Mouse (Mus musculus): ENCODE results near the gene Gm49601. TPM values are rescaled to one million over a fixed set of nuclear protein-coding genes. Genes with fewer than 3 reads are reported as not detected.

Gene Gm49601
- total and polyA plus RNA-seq, 2 experiments from 2014 or later: 4.9 to 33.4 TPM

- peak overlapping the region; percentile 67 for H3K4me2 ChIP-seq (ENCODE audit: low read depth)
- H3K27ac ChIP-seq (ENCODE audit: low read depth, low read length): no peak overlapping the region
- H3K4me3 ChIP-seq (ENCODE audit: low read depth, low read length): peak overlapping the region; percentile 32
- H3K9ac ChIP-seq: peak overlapping the region; percentile 37; the same call in 1 of the 2 replicates
- DNase-seq (peak; percentile 74), ATAC-seq (peak; percentile 44)
- H3K36me3 ChIP-seq (ENCODE audit: insufficient read depth): peaks cover 44% of the 10 kb centered on the region
- no peak for TF ChIP-seq CTCF (IDR thresholded peaks at IDR 0.05; ENCODE audit: low read depth)
- no peaks in the 10 kb centered on the region for H3K9me3 ChIP-seq (ENCODE audit: low read length)
- peaks cover 2% of the 10 kb centered on the region; the same call in 1 of the 2 replicates for H3K4me1 ChIP-seq (ENCODE audit: insufficient read depth)
- peaks cover 22% of the 10 kb centered on the region for H3K27me3 ChIP-seq (ENCODE audit: insufficient read depth, low read length)
- whole genome bisulfite sequencing: 6% methylated on average over 72 of the region's 74 CpGs
Observed at GRCm38 (mm10) chr16:18620601-18621361, 5.4 kb downstream of the Gm49601 start.

- H3K4me1 ChIP-seq (ENCODE audit: insufficient read depth): no peaks in the 10 kb centered on the region
- 0 out of 2 replicates have a peak overlapping the region, but pooled peaks have one; percentile 32 for H3K4me3 ChIP-seq (ENCODE audit: low read depth, low read length)
- DNase-seq (no peak), ATAC-seq (peak; percentile 7; the same call in 1 of the 2 replicates)
- TF ChIP-seq CTCF (IDR thresholded peaks at IDR 0.05; ENCODE audit: low read depth): no peak
- no peak overlapping the region for H3K27ac ChIP-seq (ENCODE audit: low read depth, low read length)
- H3K27me3 ChIP-seq (ENCODE audit: insufficient read depth, low read length): peaks cover 22% of the 10 kb centered on the region
- H3K9ac ChIP-seq: 0 out of 2 replicates have a peak overlapping the region, but pooled peaks have one; percentile 37
- H3K36me3 ChIP-seq (ENCODE audit: insufficient read depth): peaks cover 42% of the 10 kb centered on the region
- H3K9me3 ChIP-seq (ENCODE audit: low read length): no peaks in the 10 kb centered on the region
- WGBS: 22% methylated on average over 6 of the region's 6 CpGs
- peak overlapping the region; percentile 67; the same call in 1 of the 2 replicates for H3K4me2 ChIP-seq (ENCODE audit: low read depth)
Observed at GRCm38 (mm10) chr16:18620201-18620600, 6.0 kb downstream of the Gm49601 start.

- H3K9ac ChIP-seq: no peak overlapping the region
- no peaks in the 10 kb centered on the region for H3K4me1 ChIP-seq (ENCODE audit: insufficient read depth)
- WGBS: 63% methylated on average over 4 of the region's 4 CpGs
- H3K4me2 ChIP-seq (ENCODE audit: low read depth): no peak overlapping the region
- TF ChIP-seq CTCF (IDR thresholded peaks at IDR 0.05; ENCODE audit: low read depth): no peak
- ATAC-seq: no peak
- DNase-seq: no peak
- H3K27me3 ChIP-seq (ENCODE audit: insufficient read depth, low read length): peaks cover 22% of the 10 kb centered on the region
- no peak overlapping the region for H3K4me3 ChIP-seq (ENCODE audit: low read depth, low read length)
- peaks cover 31% of the 10 kb centered on the region for H3K36me3 ChIP-seq (ENCODE audit: insufficient read depth)
- H3K9me3 ChIP-seq (ENCODE audit: low read length): no peaks in the 10 kb centered on the region
- H3K27ac ChIP-seq (ENCODE audit: low read depth, low read length): no peak overlapping the region
Observed at GRCm38 (mm10) chr16:18619110-18619509, 7.1 kb downstream of the Gm49601 start.

- ATAC-seq (no peak), DNase-seq (no peak)
- TF ChIP-seq CTCF (IDR thresholded peaks at IDR 0.05; ENCODE audit: low read depth): no peak
- Histone ChIP-seq H3K27me3 (ENCODE audit: insufficient read depth, low read length) (peaks cover 18% of the 10 kb centered on the region), H3K9me3 (ENCODE audit: low read length) (no peaks in the 10 kb centered on the region), H3K9ac (no peak overlapping the region), H3K36me3 (ENCODE audit: insufficient read depth) (peaks cover 23% of the 10 kb centered on the region), H3K4me3 (ENCODE audit: low read depth, low read length) (no peak overlapping the region), H3K27ac (ENCODE audit: low read depth, low read length) (no peak overlapping the region), H3K4me1 (ENCODE audit: insufficient read depth) (no peaks in the 10 kb centered on the region), H3K4me2 (ENCODE audit: low read depth) (no peak overlapping the region)
- WGBS: 60% methylated on average over 2 of the region's 2 CpGs
Observed at GRCm38 (mm10) chr16:18618297-18618696, 7.9 kb downstream of the Gm49601 start.

- H3K4me1 ChIP-seq (ENCODE audit: insufficient read depth): no peaks in the 10 kb centered on the region
- peak; percentile 95 for TF ChIP-seq CTCF (IDR thresholded peaks at IDR 0.05; ENCODE audit: low read depth)
- H3K9me3 ChIP-seq (ENCODE audit: low read length): no peaks in the 10 kb centered on the region
- H3K4me3 ChIP-seq (ENCODE audit: low read depth, low read length): peak overlapping the region; percentile 24
- H3K9ac ChIP-seq: peak overlapping the region; percentile 10
- DNase-seq (peak; percentile 95), ATAC-seq (peak; percentile 70)
- WGBS: 2% methylated on average over 27 of the region's 27 CpGs
- peaks cover 15% of the 10 kb centered on the region for H3K36me3 ChIP-seq (ENCODE audit: insufficient read depth)
- H3K27me3 ChIP-seq (ENCODE audit: insufficient read depth, low read length): peaks cover 10% of the 10 kb centered on the region
- H3K27ac ChIP-seq (ENCODE audit: low read depth, low read length): no peak overlapping the region
- H3K4me2 ChIP-seq (ENCODE audit: low read depth): peak overlapping the region; percentile 52
Observed at GRCm38 (mm10) chr16:18617370-18618065, 8.7 kb downstream of the Gm49601 start.

GRCm38 (mm10) chr16:18613301-18613700 lies 12.9 kb downstream of the Gm49601 start:
- Histone ChIP-seq H3K4me2 (ENCODE audit: low read depth) (no peak overlapping the region), H3K27me3 (ENCODE audit: insufficient read depth, low read length) (no peaks in the 10 kb centered on the region; the same call in 1 of the 2 replicates), H3K27ac (ENCODE audit: low read depth, low read length) (no peak overlapping the region), H3K4me1 (ENCODE audit: insufficient read depth) (no peaks in the 10 kb centered on the region), H3K36me3 (ENCODE audit: insufficient read depth) (no peaks in the 10 kb centered on the region), H3K4me3 (ENCODE audit: low read depth, low read length) (no peak overlapping the region), H3K9me3 (ENCODE audit: low read length) (no peaks in the 10 kb centered on the region), H3K9ac (no peak overlapping the region)
- ATAC-seq (no peak), DNase-seq (no peak)
- TF ChIP-seq CTCF (IDR thresholded peaks at IDR 0.05; ENCODE audit: low read depth): no peak
- WGBS: 93% methylated on average over 3 of the region's 3 CpGs

GRCm38 (mm10) chr16:18611752-18612151 lies 14.5 kb downstream of the Gm49601 start:
- Histone ChIP-seq H3K27ac (ENCODE audit: low read depth, low read length) (no peak overlapping the region), H3K9me3 (ENCODE audit: low read length) (no peaks in the 10 kb centered on the region), H3K36me3 (ENCODE audit: insufficient read depth) (no peaks in the 10 kb centered on the region), H3K4me1 (ENCODE audit: insufficient read depth) (no peaks in the 10 kb centered on the region), H3K9ac (no peak overlapping the region), H3K4me3 (ENCODE audit: low read depth, low read length) (no peak overlapping the region), H3K4me2 (ENCODE audit: low read depth) (no peak overlapping the region), H3K27me3 (ENCODE audit: insufficient read depth, low read length) (no peaks in the 10 kb centered on the region; the same call in 1 of the 2 replicates)
- DNase-seq: no peak
- no peak for ATAC-seq
- no peak for TF ChIP-seq CTCF (IDR thresholded peaks at IDR 0.05; ENCODE audit: low read depth)
- WGBS: 88% methylated on average over 13 of the region's 13 CpGs

Data from forebrain, postnatal 0 days (tissue).